Mouse (Mus musculus) right cerebral cortex, postnatal 4 days (tissue): ENCODE measurements at regions not wholly inside any gene's neighbourhood (a gene's known extent, or its start where the extent isn't known, plus 50 kb on each side); places are given as distances from the start of the nearest gene placed in this dataset.

ENCODE experiments used
- DNase-seq: peaks from one replicate; pipeline ENCODE4 v3.0.0-alpha.2; 2022

DNA sequence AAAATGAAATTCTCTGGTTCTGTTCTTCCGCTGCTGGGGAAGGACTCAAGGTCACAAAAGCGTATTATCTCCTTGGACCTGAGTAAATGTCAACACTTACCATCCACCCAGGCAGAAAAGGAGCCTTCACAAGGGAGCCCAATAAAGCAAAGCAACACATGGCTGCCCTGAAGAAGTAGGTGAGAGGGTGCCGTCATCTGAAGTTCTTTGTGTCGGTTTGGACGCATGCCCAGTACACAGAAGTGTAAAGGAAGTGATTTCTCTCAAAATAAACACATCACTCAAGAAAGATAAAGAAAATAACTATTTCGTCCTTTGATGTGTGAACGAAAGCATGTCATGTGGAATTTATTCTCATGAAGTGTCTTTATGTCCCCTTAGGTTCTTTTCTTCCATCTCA, 559.0 kb upstream of the A1bg start:
- DNase-seq = peak; percentile 25

DNA sequence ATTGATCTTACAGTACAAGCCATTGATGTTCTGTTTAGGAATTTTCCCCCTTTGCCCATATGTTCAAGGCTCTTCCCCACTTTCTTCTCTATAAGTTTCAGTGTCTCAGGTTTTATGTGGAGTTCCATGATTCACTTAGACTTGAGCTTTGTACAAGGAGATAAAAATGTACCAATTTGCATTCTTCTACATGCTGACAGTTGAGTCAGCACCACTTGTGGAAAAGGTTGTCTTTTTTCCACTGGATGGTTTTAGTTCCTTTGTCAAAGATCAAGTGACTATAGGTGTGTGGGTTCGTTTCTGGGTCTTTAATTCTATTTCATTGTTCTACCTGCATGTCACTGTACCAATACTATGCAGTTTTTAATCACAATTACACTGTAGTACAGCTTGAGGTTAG, 551.1 kb upstream of the A1bg start:
- DNase-seq = no peak

DNA sequence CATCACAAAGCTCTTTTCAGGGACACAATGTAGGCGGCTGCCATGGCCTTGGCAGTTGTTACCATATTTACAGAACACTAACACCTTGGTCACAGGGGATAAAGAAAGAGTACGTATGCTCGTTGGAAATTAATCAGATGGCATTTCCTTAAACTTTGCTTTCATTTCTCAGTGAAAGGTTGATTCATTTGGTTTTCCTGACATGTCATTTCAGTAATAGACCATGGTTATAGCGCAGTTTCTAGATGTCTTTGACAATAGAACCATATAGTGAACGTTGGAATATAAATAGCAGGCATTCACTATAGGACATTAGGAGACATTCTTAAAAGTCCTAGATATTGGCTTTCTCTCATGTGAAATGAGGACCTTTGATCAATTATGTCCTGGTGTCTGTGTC, 532.2 kb upstream of the A1bg start:
- no peak for DNase-seq

DNA sequence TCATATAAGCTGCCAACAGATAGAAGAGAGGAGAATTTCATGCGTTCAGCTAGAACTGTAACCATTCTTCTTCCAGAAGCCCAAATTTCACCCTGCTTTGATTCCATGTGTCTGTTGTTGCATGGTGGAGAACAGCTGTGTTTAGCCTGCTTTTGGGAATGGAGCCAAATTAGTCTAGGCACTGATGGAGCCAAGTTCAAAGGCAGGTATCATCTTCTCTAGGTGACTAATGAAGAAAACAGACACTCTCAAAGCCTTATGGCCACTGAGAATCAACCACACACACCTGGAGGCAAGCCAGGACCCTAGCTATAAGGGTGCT, 531.5 kb upstream of the A1bg start:
- DNase-seq = no peak

DNA sequence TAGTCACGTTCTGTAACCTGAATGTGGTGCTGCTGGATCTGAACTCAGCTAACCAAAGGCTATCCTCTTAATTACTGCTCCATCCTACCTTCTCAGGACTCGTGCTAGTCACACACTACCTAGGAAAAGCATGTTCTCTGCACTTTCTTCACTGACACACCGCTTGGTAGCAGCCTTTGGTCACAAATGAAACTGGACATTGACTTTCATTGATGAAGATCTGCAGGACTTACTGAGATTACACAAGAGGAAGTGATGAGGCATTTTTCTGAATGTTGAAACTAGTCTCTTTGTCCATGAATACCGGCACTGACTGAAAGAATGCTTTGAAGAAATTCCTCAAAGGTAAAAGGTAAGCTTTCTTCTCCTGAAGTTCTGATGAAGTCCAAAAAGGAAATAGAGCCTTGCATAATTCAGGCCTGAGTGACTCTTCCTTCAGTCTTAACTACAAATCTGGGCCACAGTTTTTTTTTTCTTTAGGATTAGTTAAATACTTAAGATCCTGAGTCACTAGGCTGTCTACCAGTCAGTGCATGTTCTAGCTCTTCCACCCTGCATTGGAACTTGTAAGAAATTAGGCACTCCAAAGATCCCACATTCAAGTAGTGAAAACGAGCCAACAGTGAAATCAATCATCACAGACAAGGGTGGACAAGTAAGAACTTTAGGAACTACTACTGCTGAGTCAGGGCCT, 531.0 kb upstream of the A1bg start:
- no peak for DNase-seq

DNA sequence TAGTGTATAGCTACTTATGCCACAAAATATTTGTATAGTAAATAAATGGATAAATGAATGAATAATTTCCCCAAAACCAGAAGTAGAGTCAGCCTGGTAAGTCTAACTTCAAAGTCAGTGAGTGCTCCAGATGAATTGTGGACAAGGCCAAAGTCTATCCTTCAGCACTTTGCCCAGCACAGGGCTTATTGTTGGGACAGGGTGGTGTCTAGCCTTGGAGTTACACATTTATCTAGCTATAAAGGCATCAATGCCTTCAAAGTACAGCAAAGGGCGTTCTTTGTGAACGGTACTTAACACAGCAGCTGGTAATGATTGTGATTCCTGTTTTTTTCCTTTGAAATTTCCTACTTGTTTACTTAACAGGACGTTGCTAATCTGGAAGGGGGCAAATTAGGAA, 527.4 kb upstream of the A1bg start:
- no peak for DNase-seq

DNA sequence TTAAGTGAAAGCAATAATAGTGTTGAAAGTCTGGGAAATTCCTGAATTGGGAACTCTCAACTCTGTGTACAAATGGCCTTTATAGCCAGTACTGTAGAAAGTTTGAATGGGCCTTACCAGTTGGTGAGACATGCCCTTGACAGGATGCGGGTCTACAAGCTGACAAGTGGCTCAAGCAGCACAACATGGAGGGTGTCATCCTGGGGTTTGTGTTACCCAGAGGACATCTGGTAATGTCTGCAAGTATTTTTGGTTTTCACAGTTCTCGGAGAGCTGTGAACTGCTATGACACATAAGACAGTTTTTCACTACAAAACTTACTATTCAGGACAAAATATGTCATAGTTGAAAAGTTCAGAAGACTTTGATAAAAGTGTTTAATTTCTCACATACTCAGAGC, 525.7 kb upstream of the A1bg start:
- no peak for DNase-seq

DNA sequence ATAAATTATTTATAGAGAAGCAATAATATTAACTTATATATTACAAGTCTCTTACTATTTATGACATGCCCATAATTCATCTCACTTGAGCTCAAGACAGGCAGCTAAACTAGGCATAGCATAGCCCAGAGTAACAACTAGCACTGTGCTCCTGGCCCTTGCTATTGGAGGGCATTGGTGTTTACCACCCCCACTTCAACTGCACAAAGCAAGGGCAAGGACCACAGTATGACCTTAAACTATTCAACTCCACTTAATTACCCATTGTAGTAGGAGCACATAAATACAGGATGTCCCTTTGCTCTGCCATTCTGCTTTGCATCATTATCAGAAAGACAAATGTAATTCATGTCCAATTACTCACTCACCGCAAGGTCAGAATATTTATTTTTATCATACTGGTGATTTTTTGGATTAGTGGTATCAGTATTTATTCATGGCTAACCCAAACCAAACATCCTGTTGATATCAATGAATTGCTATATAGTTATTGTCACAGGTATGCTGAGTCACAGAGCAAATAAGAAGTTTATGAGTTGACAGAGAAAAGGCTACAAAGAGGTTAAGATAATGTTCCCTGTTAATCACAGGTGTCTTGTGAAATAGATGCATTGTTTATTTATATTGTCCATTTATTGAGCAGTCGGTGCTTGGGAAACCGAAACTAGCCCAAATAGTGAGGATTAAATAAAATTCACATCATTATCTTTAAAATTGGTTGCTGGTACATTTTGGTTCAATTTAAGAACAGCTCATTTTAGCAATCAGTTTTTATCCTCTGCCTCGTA, 523.4 kb upstream of the A1bg start:
- no peak for DNase-seq

DNA sequence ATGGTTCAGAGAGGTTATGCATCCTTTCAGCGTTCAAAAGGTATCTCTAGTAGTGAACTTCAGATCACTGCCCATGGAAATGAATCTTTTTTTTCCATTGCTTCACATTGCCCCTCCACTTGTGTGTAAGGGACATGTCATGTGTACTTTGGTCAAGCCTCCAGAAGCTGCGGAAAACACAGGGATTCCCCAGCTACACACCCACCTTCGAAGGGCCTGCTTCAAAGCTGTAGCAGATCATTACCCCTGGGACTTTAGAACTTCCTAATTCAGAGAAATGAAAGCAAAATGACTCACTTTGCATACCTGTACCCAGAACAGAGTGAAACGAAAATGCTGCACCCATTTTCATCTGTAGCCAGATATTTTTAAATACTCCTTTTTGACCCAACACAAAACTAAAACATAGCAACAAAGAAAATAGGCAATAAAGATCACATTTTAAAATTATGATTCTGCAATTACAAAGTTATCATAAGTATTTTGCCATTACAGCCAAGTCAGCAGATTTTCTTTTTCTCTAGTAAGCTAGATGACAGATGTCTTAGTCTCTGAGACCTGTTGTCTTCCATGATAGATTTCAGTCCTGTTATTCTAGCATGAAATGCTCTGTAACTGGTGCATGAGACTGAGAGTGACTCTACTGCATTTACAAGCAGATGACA, 519.1 kb upstream of the A1bg start:
- DNase-seq = no peak

DNA sequence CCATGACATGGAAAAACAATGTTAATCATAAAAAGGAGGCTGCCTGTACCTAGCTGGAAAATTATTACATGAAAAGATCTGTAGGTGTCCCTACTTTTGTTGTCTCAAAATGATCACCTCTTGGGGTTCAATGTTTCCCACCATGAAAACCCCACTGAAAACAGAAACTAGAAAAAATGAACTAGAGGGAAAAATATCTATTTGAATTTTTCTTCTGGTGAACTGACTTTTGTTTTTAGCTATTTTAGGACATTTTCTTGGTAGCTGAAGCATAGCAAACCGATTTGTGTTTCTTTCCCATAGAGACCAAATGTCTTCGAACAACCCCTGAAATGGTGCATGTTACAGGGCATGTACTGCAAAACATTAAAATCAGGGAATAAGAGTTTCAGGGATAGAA, 518.2 kb upstream of the A1bg start:
- no peak for DNase-seq

DNA sequence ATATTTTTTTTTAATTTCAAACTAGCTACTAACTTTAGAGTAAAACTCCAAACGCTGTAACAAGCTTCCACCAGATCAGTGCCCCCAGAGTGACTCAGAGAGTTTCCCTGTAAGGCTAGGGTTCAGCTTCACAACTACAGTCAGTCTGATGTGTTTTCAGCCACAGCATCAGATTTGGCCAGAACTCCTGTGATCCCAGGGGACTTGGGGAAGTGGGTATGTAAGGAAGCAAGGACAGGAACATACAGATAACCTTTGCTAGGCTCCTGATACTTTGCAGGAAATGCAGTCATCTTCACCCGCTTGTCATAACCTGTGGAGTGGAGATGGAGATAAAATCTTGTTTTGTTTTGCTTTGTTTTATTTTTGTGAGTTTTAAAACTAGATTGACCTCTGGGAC, 517.5 kb upstream of the A1bg start:
- no peak for DNase-seq

DNA sequence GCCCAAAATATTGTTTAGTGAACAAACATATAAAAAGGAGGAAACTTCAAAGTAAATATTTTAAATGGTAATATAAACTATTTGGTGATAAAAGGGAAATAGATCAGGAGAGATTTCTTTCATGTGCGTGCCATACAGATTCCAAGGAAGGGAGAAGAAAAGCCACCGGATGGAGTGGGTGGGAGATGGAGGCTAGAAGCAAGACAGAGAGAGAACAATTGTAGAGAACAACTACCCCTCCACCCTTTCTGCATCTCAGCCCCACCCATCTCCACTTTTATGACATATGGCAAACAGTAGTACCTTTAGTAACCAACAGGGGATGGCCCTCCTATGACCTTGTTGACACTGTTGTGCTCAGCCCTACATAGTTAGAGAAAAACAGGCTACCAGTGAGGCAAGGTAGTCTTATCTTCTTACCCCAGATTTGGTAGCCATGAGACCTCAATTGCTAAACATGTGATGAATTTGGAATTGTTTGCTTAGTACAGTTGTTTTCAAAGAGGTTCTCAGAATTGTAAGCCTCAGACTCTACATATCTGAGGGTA, 516.9 kb upstream of the A1bg start:
- DNase-seq = no peak

DNA sequence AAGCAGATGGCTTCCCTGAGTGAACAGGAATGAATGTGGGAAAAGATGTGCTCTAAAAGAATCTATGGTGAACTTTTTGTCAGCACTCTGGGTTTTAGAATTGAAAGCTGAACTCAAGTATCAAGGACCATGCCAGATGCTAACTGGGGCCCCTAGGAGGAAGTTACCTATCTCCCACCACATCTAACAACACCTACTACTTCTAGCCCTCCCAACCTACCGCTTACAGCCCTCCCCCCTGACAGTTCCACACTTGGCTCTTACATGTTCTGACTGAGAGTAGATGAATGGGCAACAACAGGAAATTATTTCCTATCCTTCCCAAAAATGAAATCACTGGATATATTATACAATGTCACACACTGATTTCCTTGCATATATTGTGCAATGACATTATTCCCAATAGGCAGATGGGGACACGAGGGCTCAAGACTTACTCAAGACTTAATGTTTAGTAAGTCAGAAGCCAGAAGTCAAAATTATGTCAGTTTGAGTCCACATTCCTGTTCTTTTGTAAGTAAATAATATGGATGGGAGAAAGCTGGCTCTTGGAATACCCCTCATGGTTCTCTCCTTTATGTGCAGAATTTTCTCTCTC, 506.1 kb upstream of the A1bg start:
- no peak for DNase-seq

DNA sequence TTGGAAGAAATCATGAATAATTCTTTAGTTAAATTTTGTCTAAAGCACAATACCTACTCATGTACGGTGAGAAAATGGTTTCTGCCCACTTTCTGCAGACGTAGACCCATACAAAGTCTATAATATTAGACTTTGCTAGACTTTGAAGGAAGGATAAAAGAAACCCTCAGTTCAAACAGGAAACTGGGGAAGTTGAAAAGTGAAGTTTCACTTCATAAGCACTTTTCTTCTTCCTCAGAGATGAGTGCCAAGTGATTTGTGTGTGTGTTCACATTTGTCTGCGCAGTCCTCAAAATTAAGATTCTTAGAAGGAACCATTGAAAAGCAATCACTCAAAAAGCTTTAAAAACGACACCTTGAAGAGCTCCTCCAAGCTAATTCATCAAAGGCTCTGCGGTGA, 500.2 kb upstream of the A1bg start:
- no peak for DNase-seq

DNA sequence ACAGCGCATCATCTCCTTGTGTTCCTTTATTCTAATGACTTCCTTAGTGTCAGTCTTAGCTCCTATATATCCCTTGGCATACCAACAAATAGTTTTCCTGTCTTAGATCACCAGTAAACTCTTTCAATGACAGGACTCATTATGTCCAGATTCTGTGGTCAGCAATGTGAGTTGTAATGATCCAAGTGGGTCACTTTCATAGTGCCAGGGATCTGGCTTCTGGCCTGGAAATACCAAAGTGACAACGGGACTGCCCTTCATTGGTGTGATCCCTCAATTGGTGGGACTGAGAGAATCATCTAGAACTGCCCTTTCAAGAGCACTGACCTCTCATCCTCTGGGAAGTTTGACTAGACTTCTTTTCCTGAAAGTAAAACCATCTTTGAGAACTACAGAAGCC, 494.7 kb upstream of the A1bg start:
- no peak for DNase-seq

DNA sequence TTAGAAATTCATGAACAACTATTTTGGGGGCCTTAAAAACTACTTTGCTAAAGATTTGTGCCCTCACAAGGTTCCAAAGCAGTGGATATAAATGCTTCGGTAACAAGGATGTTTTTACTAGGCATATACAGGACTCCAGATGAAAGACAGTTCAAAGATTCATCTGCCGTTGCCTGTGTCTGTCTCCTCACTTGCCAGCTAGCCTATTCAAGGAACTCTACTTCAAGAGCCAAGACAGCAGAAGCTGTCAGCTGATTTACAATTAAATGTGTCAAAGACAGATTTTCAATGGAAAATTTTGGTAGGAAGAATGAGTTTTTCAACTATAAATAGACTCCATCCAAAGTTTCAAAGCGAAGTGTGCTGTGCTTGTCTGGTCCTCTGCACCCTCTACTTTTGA, 494.0 kb upstream of the A1bg start:
- no peak for DNase-seq

DNA sequence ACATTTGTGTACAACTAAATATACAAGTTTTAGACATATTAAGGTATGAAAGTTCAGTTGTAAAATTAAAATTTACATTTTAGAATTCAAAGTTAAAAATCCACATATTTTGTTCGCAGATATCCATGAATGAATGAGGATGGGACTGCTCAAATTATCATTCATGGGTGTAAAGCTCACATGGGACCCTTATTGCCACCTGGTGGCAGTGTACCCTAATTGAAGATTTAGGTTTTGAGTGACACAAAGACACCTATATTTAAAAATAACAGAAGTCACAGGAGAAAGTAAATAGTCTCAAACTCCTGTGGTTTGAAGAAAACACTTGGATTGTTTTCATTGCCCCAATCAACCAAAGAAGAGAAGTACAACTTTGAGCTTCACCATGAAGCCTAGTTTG, 492.8 kb upstream of the A1bg start:
- no peak for DNase-seq

DNA sequence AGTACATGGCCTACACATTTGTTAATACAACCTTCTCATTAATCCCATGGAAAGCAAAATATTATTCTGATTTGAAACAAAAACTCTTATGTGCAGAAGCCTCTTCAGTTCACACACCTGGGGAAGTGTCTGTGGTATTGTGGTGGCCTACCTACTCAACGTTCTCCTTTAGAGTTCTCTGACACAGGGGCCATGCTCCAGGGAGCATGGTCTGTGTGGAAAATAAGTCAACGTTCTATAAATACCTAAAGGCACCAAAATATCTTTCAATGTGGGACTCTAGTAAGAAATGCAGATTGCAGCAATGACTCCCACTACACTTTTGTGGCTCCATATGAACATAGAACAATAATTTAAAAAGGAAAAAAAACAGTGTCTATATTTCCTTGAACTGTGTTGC, 489.0 kb upstream of the A1bg start:
- DNase-seq = no peak

DNA sequence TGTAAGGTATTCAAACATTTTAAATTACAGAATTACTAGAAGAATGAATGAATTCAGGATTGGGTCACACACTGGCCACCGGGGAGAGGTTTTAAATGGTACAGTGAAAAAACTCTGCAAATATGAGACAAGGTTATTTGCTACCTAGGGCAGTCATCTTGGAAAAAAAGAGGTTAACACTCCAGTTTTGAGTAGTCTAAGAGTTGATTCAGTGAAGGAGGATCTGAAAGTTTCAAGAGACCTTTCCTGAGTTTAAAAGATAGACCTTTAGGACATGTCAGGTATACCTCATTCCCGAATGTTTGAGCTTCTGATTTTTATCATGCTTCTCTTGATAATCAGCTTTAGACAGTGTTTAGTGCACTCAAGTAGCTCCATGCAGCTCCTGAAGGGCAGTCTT, 488.0 kb upstream of the A1bg start:
- no peak for DNase-seq

DNA sequence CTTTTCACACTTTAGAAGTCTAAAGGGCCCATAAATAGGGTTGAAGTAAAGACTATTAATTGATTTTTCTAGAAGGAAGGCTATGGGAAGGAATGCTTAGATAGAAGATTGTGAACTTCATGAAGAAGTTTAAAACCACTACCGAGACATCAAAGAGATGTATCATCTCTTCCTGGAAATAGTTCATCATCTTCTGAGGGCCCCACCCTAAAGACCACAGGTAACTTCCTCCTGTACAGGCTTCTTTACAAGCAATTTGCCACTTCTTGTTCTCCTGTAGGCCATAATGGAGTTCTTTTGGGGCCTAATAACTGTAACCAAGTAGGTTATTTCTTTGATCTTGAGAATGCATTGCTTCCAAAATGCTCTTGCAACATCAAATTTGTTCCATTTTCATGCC, 485.8 kb upstream of the A1bg start:
- no peak for DNase-seq

DNA sequence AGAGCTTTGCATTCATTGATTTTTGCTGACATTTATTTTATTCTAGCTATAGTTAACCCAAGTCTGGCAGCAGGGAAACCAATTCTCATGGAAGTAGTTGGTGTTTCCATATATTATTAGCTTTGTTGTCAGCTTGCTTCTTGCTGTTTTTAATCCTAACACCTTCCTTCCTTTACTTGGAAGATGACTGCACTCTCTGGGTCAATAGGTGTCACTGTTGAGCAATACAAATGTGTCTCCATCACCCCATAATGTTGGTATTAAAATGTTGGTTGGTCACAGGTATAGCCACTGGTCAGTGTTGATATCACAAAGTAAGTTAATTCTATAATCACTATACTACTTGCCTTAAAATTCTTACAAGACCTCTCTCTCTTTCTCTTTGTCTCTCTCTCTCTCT, 477.9 kb upstream of the A1bg start:
- no peak for DNase-seq

DNA sequence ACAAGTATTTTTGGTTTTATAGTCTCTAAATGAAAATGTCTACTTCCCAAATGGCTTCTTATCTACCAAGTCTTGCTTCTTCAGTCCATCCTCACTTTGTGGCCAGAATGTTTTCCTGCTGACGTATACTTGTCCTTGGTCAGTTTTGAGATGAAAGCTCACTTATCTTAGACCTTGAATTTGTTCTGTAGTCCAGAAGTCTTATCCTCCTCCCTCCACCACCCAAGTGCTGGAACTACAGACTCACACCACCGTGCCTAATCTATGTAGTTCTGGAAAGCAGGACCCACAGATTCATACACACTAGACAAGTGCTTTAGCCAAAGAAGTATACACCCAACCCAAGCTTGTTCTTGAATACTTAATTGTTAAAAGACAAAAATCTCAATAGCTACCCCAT, 477.2 kb upstream of the A1bg start:
- DNase-seq = no peak

DNA sequence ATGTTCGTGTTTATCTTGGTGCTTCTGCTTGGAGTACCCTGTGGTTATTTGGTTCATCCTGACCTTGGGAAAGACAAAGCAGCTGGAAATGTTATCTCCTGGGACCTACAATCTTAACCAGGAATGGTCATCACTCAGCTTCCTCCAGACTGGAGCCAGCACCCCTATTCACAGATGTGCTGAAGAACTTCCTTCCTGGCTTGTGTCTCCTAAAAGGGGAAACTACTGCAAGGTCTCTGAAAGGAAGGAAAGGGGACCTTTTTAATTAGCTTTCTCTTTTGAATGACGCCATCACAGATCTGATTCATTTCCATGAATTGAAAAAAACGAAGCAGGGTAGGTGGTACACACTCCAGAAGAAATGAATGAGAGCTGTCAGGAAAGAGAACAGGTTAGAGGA, 476.0 kb upstream of the A1bg start:
- no peak for DNase-seq

DNA sequence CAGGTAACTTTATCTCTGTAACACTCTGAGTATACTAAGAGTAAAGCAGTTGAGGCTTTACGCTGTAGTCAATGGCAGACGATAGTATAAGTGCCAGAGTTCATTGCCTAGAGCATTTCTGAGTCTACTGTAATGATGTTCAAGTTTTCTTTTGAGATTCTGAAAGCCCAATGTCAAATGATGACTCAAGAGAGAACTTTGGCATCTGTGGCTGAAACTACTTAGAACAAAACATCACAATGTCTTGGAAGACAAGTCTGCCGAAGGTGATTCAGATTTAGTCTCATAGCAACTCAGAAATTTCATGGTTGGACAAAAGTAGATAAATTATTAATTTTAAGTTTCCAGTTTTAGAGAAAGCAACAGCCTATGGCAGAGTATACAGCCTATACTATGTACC, 474.2 kb upstream of the A1bg start:
- DNase-seq = no peak
